Mouse (Mus musculus) adrenal gland (tissue): ENCODE data around the gene Cnot8.

Experiments
- intact Hi-C: fragments of 180-260 bp; cut with DNase I; formaldehyde crosslinking; loops from one replicate; pipeline ENCODE4 v1.15.1; 2025

Gene Cnot8

DNA sequence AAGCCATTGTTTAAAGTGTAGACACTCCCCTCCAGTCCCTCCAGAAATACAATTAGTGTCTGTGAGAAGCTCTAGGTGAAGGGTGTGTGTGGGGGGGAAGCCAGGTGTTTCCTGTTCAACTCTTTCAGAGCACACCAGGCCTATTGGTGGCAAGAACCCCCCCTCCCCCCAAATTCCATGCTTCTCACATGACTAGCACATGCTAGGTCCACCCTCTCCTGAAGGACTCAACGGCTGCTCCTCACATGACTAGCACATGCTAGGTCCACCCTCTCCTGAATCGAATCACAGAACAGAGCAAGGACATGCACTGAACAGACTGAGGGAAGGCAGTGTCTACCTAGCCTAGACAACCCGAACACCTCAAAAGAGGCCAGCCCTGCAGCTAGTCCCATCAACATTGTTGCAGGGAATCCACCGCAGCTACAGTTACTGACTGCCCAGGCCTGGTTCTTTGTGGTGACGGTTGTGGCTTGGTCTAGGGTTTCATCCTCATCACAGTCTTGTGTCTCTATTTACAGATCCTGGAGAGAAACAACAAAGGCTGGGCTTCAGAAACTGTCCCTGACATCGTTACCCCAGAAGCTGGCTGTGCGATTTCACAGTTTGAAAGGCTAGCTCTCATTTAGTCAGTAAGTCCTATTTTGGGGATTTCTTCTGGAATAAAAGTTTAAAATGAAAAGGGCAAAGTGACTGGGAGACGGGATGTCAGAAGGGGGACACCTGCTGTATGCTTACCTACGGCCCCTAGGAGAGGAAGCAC, 1.2 kb upstream of the Cnot8 start:
- intact Hi-C loops: loop anchor here (5.0 kb wide), 1 partner anchor 65 kb away; the partner anchor contains the start of gene Gemin5

DNA sequence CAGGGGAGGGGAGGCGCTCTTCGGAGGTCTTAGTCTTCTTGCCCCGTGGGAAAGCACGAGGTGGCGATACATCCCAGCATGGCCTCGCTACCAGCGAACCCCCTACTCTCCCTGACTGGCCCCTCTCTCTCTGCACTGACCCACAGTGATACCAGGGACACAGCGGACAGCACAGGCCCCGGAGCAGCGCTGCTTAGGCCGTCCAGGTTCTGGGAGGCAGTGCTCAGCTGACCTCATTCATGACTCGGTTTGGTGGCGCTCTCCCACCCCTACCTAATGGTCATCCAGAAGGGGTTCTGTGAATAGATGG, 654 bp upstream of the Cnot8 start:
- intact Hi-C loops: loop anchor here (5.0 kb wide), 1 partner anchor 64 kb away; the partner anchor contains the start of gene Gemin5

DNA sequence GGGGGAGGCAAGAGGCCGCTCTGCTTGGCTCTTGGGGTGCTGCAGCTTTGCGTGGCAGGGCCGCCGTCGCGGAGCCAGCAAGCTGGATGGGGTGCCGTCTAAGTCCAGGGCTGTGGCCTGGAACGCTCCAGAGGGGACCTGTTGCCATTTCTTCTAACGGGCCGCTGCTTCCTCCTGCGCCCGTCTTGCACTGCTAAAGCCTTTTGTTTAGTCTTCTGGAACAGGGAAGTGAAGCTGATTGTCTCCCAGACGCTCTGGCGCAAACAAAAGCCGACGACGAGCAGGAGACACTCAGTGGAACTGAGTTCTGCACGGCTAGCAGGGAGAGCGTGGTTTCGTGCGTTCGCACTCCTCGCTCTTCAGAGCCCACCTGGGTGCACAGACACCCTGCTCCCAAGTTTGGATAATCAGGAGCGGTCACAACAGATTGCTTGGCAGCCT, 418 bp downstream of the Cnot8 start:
- intact Hi-C loops: loop anchor here (5.0 kb wide), 1 partner anchor 63 kb away; the partner anchor contains the start of gene Gemin5

GRCm38 (mm10) chr11:58107009-58107408, 3.1 kb downstream of the Cnot8 start:
- intact Hi-C loops: no loop called here

DNA sequence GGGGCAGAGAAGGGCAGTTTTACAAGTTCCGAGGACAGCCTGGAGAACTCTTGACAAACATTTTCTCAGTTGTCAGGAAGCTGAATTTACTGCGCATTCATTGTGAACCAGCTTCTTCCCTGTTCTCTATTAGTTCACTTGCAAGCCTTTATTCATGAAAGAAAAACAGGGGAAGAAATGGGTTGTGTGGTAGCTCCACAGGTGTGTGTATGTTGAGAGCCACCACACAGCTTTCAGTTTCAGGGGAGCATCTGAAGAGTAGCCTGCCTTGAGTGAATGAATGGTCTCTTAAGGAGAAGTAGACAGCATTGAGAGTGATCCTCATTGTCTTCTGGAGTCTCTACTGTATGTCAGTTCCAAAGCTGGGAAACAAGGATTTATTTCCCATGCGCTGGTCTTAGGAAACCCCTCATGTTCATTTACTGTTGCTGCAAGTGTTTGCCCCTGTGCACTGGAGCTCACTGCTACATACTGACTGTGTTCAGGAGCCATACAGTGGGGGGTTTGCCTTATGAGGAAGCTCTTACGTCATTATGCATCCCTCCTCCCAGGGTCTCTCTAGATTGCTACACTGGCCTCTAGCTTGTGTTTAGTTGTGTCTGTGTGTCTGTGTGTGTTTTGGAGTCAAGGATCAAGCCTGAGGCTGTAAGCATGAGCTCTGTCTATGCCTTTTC, 3.8 kb downstream of the Cnot8 start:
- intact Hi-C loops: no loop called here

DNA sequence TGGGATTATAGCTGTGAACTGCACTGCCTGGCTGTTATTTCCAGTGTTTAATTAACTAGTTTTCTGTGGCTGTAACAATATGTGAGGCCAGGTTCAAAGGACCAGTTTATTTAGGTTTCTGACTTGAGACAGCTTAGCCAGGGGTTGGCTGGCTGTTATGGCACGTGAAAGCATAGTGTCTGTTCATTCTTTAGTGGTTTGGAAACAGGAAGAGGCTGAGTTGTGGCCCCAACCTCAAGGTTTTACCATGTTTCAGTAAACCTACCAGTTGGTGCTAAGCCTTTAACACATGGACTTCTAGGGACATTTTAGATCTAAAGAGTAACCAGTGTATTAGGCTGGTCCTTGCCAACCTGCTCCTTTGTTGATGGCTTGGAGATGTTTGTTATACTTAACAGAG, 12.6 kb downstream of the Cnot8 start:
- intact Hi-C loops: loop anchor here (5.0 kb wide), 1 partner anchor 46 kb away; no protein-coding TSS in a partner anchor

GRCm38 (mm10) chr11:58117044-58117652, 13.2 kb downstream of the Cnot8 start:
- intact Hi-C loops: loop anchor here (5.0 kb wide), 1 partner anchor 45 kb away; no protein-coding TSS in a partner anchor

- intact Hi-C loops: no loop called here
Observed at GRCm38 (mm10) chr11:58120655-58121054, 16.7 kb downstream of the Cnot8 start.

- intact Hi-C loops: no loop called here
Observed at GRCm38 (mm10) chr11:58121351-58121750, 17.4 kb downstream of the Cnot8 start.

DNA sequence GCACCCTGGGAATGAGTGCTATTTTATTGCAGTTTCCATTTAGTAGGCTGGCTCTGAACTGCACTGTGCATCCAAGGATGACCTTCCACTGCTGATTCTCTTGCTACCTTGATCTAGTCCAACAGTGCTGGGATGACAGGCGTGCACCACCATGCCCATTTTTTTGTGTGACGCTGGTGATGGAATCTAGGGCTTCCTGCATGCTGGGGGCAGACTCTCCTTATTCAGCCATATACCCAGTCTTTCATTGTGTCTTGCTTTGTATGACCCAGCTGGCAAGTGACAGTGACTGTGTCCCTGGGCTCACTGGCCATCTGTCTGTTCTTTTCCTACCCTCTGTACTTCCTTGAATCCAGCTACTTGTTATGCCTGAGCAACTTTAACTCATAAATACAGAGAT, 19.8 kb downstream of the Cnot8 start:
- intact Hi-C loops: no loop called here

DNA sequence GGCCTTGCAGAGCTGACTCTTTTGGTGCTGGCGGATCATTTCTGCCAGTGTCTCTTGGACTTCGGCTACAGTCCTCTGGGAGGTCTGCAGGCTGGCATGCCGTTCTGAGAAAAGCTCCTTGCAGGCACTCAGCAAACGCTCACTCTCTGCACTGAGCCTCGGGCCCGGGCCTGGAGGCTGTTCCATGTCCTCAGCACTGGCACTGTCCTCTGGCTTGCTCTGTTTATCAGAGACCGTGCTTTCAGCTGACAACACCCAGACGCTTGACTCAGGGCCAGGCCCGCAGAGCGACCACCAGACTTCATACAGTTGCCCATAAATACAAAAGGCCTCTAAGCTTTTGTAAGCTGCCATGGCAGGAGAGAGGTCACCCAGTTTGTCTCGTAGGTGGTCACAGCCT, 21.1 kb downstream of the Cnot8 start:
- intact Hi-C loops: no loop called here

DNA sequence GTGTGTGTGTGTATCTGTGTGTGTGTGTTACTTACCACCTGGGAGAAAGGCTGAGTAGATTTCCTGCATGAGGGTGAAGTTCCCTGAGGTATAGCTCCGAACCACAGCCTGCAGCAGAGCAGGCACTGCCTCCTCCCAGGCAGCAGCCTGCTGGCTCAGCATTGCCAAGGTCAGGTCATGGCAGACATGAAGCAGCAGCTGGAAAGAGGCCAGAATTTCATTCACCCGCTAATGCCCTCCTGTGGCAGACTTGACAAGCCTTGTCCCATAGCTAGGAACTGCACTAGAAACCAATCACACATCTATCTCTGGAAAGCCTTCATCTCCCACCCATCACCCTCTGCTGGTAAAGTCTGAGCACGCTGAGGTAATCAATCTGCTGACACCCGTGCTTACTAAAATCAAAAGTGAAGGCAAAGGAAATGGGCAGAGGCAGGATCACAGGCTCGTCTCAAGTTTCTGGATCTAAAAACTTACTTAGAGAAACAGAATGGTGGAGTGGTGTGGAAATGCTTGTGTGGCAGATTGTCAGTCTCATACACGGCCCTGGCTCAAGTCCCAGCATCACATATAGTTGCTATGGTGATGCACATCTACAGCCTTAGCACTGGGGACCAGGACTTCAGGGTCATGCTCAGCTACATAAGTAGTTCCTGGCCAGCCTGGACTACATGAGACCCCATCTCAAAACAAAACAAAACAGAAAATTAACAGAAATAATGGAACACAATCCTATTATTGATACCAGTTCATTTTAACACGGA, 22.6 kb downstream of the Cnot8 start:
- intact Hi-C loops: no loop called here

GRCm38 (mm10) chr11:58127544-58127943, 23.6 kb downstream of the Cnot8 start:
- intact Hi-C loops: no loop called here

DNA sequence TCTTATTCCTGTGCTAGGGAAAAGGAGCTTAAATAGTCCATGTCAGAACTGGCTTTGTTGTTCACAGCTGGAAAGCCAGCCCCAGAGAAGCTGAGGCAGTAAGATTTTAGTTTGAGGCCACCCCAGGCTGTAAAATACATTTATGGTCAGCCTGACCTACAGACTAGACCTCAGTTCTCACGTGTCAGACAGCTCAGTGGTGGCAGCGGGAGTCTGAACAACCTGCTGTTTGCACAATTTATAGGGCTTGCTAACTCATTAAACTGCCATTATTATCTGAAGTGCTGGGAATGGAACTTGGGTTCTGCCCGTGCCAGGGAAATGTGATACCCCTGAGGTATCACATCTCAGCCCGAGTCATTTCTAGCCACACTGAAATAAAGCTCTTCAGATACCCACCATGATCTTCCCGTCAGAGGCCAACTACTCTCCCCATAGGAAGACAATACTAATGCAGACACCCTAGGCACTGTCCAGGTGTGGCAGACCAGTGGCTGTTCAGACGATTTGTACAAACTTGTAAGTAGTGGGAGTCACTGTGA, 25.4 kb downstream of the Cnot8 start:
- intact Hi-C loops: no loop called here

GRCm38 (mm10) chr11:58132026-58132425, 28.1 kb downstream of the Cnot8 start:
- intact Hi-C loops: no loop called here

- intact Hi-C loops: no loop called here
Observed at GRCm38 (mm10) chr11:58134869-58135268, 30.9 kb downstream of the Cnot8 start.

DNA sequence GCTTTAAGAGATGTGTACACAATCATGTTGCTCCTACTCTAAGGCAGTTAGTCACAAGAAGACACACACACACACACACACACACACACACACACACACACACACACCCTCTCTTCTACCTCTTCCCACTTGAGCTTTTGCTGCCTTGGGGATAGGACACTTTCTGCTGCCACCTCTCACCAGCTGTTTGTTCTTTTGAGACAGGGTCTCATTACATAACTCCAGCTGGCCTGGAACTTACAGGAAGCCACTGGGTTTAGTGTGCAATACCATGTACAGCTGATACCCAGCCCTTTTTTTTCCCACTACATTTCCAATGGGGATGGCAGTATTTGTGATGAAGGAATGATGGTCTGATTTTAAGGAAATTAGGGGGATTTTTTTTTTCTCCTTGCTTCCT, 31.3 kb downstream of the Cnot8 start:
- intact Hi-C loops: no loop called here

GRCm38 (mm10) chr11:58136677-58137076, 32.7 kb downstream of the Cnot8 start:
- intact Hi-C loops: no loop called here

- intact Hi-C loops: no loop called here
Observed at GRCm38 (mm10) chr11:58138821-58139220, 34.9 kb downstream of the Cnot8 start.

DNA sequence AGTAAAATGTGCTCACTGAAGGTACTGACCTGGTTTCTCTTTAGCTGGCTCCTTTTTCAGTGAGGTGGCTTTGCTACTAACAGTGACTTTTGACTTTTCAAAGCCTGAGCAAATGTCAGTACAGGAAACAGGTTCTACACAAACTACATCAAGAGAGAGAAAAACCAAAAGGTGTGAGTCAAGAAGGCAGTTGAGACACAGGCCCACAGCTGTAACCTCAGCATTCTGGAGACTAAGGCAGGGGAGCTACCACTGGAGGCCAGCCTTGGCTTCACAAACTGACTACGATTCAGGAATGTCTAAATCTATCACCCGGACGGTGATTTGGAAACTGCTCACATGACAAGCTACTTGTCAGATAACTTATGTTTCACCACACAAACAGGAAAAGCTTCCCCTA, 35.5 kb downstream of the Cnot8 start:
- intact Hi-C loops: no loop called here

- intact Hi-C loops: no loop called here
Observed at GRCm38 (mm10) chr11:58143704-58144426, 39.9 kb downstream of the Cnot8 start.
